Mouse (Mus musculus) kidney, embryonic 14.5 days (tissue): Measurements from ENCODE around the gene Commd6. TPM values are rescaled to one million over a fixed set of nuclear protein-coding genes. Genes with fewer than 3 reads are reported as not detected.
A peak's percentile ranks its signal among the peaks of the same experiment; 100 is the strongest.

Experiments used
- ATAC-seq: fragments of 200-750 bp; cut with Nextera tagmentation; 2 replicates; pipeline ENCODE4 v1.8.0; 2017; ENCODE audit warnings: moderate number of reproducible peaks, mild to moderate bottlenecking, moderate TSS enrichment, moderate library complexity; ENCODE audit not compliant: low FRiP score, low TSS enrichment
- H3K27ac ChIP-seq: fragments of 300-500 bp; sonication (generic); 2 replicates; pipeline ENCODE4 v1.5.1; 2014; ENCODE audit warnings: low read depth, mild to moderate bottlenecking, low read length, moderate library complexity, mixed read lengths
- H3K27me3 ChIP-seq: fragments of 300-500 bp; sonication (generic); 2 replicates; pipeline ENCODE4 v1.6.1; 2014; ENCODE audit warnings: mild to moderate bottlenecking, low read length; ENCODE audit not compliant: control insufficient read depth, insufficient read depth
- H3K36me3 ChIP-seq: fragments of 300-500 bp; sonication (generic); 2 replicates; pipeline ENCODE4 v1.6.1; 2014; ENCODE audit warnings: low read length, mixed read lengths; ENCODE audit not compliant: control insufficient read depth, insufficient read depth
- H3K4me1 ChIP-seq: fragments of 300-500 bp; sonication (generic); 2 replicates; pipeline ENCODE4 v1.6.1; 2014; ENCODE audit warnings: low read length, mixed read lengths; ENCODE audit not compliant: control insufficient read depth, insufficient read depth
- H3K4me2 ChIP-seq: fragments of 300-500 bp; sonication (generic); replicated peaks from 2 replicates; pipeline ENCODE4 v1.6.1; 2014; ENCODE audit warnings: low read depth, mild to moderate bottlenecking, low read length
- H3K4me3 ChIP-seq: fragments of 300-500 bp; sonication (generic); 2 replicates; pipeline ENCODE4 v1.5.1; 2014; ENCODE audit warnings: mild to moderate bottlenecking, low read length
- H3K9ac ChIP-seq: fragments of 300-500 bp; sonication (generic); 2 replicates; pipeline ENCODE4 v1.6.1; 2014; ENCODE audit warnings: low read depth, mild to moderate bottlenecking, low read length, moderate library complexity
- H3K9me3 ChIP-seq: fragments of 300-500 bp; sonication (generic); 2 replicates; pipeline ENCODE4 v1.6.1; 2016; ENCODE audit warnings: low read length; ENCODE audit not compliant: control insufficient read depth
- WGBS: fragments of 180-500 bp; shearing (Covaris S2); extraction: QIAGEN DNeasy Blood & Tissue Kit; methylation state at CpG from one replicate; pipeline ENCODE4 v1.1.7; 2014; 5-methylcytosine and 5-hydroxymethylcytosine counted together
- polyA plus RNA-seq: library from polyadenylated mRNA; unstranded; fragments of >200 nt; fragmentation: Nextera tagmentation; extraction: Ambion mirVana; gene quantifications from 2 replicates; pipeline ENCODE4 v1.2.1, GENCODE M21; 2014

The Commd6 gene
- polyA plus RNA-seq: 102 and 108 TPM in 2 replicates

GRCm38 (mm10) chr14:101640153-101640843, at the start of gene Commd6:
TSS of gene Commd6 (minus strand) at chr14:101640686.
- peak within 1 kb of the TSS; percentile 83 for H3K27ac ChIP-seq
- no peaks in the 10 kb centered on the region for H3K9me3 ChIP-seq
- peak within 1 kb of the TSS; percentile 84 for H3K4me2 ChIP-seq
- peak; percentile 99 for ATAC-seq
- under 1% methylated on average over 33 of the region's 39 CpGs for WGBS
- peak within 1 kb of the TSS; percentile 71 for H3K4me3 ChIP-seq
- peaks cover 4% of the 10 kb centered on the region; the same call in 1 of the 2 replicates for H3K4me1 ChIP-seq
- H3K36me3 ChIP-seq: no peaks in the 10 kb centered on the region
- no peaks in the 10 kb centered on the region for H3K27me3 ChIP-seq
- peak within 1 kb of the TSS; percentile 73 for H3K9ac ChIP-seq

- Histone ChIP-seq H3K36me3 (peaks cover 16% of the 10 kb centered on the region; the same call in 1 of the 2 replicates), H3K9ac (no peak overlapping the region), H3K4me2 (no peak overlapping the region), H3K27ac (no peak overlapping the region), H3K9me3 (no peaks in the 10 kb centered on the region), H3K4me1 (no peaks in the 10 kb centered on the region), H3K4me3 (no peak overlapping the region), H3K27me3 (no peaks in the 10 kb centered on the region)
- no peak for ATAC-seq
- 94% methylated on average over 2 of the region's 2 CpGs for WGBS
These were observed 47.9 kb upstream of the Commd6 start for GRCm38 (mm10) chr14:101688406-101688805.

GRCm38 (mm10) chr14:101687696-101688095, 47.2 kb upstream of the Commd6 start:
- no peak overlapping the region for H3K9ac ChIP-seq
- no peak overlapping the region for H3K27ac ChIP-seq
- ATAC-seq: no peak
- H3K4me3 ChIP-seq: no peak overlapping the region
- H3K9me3 ChIP-seq: no peaks in the 10 kb centered on the region
- H3K36me3 ChIP-seq: peaks cover 9% of the 10 kb centered on the region; the same call in 1 of the 2 replicates
- no peaks in the 10 kb centered on the region for H3K4me1 ChIP-seq
- no peak overlapping the region for H3K4me2 ChIP-seq
- no peaks in the 10 kb centered on the region for H3K27me3 ChIP-seq
- WGBS: 94% methylated on average over 6 of the region's 6 CpGs

GRCm38 (mm10) chr14:101672226-101672625, 31.7 kb upstream of the Commd6 start:
- whole genome bisulfite sequencing: 84% methylated on average over 1 of the region's 1 CpGs
- peaks cover 25% of the 10 kb centered on the region for H3K36me3 ChIP-seq
- H3K4me3 ChIP-seq: no peak overlapping the region

GRCm38 (mm10) chr14:101668626-101669025, 28.1 kb upstream of the Commd6 start:
- WGBS: 96% methylated on average over 7 of the region's 7 CpGs
- H3K36me3 ChIP-seq: peaks cover 24% of the 10 kb centered on the region
- H3K27ac ChIP-seq: no peak overlapping the region
- H3K4me1 ChIP-seq: no peaks in the 10 kb centered on the region
- H3K9ac ChIP-seq: no peak overlapping the region
- H3K9me3 ChIP-seq: no peaks in the 10 kb centered on the region
- H3K4me2 ChIP-seq: no peak overlapping the region
- no peaks in the 10 kb centered on the region for H3K27me3 ChIP-seq
- ATAC-seq: no peak
- no peak overlapping the region for H3K4me3 ChIP-seq

More at GRCm38 (mm10) chr14:101672226-101672625, 31.7 kb upstream of the Commd6 start:
- Histone ChIP-seq H3K9ac (no peak overlapping the region), H3K27me3 (no peaks in the 10 kb centered on the region), H3K4me1 (no peaks in the 10 kb centered on the region), H3K27ac (no peak overlapping the region), H3K4me2 (no peak overlapping the region), H3K9me3 (no peaks in the 10 kb centered on the region)
- ATAC-seq: no peak

GRCm38 (mm10) chr14:101666536-101666935, 26.1 kb upstream of the Commd6 start:
- Histone ChIP-seq H3K4me3 (no peak overlapping the region), H3K4me2 (no peak overlapping the region), H3K4me1 (no peaks in the 10 kb centered on the region), H3K9ac (no peak overlapping the region), H3K27ac (no peak overlapping the region), H3K36me3 (peaks cover 24% of the 10 kb centered on the region), H3K27me3 (no peaks in the 10 kb centered on the region), H3K9me3 (no peaks in the 10 kb centered on the region)
- ATAC-seq: no peak
- 86% methylated on average over 5 of the region's 5 CpGs for WGBS

- no peaks in the 10 kb centered on the region for H3K27me3 ChIP-seq
- H3K4me1 ChIP-seq: no peaks in the 10 kb centered on the region
- H3K4me2 ChIP-seq: no peak overlapping the region
- H3K4me3 ChIP-seq: no peak overlapping the region
- ATAC-seq: no peak
- no peak overlapping the region for H3K27ac ChIP-seq
- 94% methylated on average over 7 of the region's 7 CpGs for WGBS
- peaks cover 24% of the 10 kb centered on the region for H3K36me3 ChIP-seq
- no peaks in the 10 kb centered on the region for H3K9me3 ChIP-seq
- no peak overlapping the region for H3K9ac ChIP-seq
These were observed 25.6 kb upstream of the Commd6 start for GRCm38 (mm10) chr14:101666056-101666455.

GRCm38 (mm10) chr14:101664274-101664673, 23.8 kb upstream of the Commd6 start:
- ATAC-seq: no peak
- Histone ChIP-seq H3K27me3 (no peaks in the 10 kb centered on the region), H3K9me3 (no peaks in the 10 kb centered on the region), H3K4me2 (no peak overlapping the region), H3K27ac (no peak overlapping the region), H3K9ac (no peak overlapping the region), H3K4me3 (no peak overlapping the region), H3K4me1 (no peaks in the 10 kb centered on the region), H3K36me3 (peaks cover 18% of the 10 kb centered on the region)
- 92% methylated on average over 3 of the region's 3 CpGs for WGBS

GRCm38 (mm10) chr14:101661654-101662412, 21.3 kb upstream of the Commd6 start:
- H3K36me3 ChIP-seq: peaks cover 5% of the 10 kb centered on the region; the same call in 1 of the 2 replicates
- no peak overlapping the region for H3K4me2 ChIP-seq
- H3K27me3 ChIP-seq: no peaks in the 10 kb centered on the region
- H3K9ac ChIP-seq: no peak overlapping the region
- H3K4me3 ChIP-seq: no peak overlapping the region
- no peak for ATAC-seq
- H3K4me1 ChIP-seq: no peaks in the 10 kb centered on the region
- no peaks in the 10 kb centered on the region for H3K9me3 ChIP-seq
- no peak overlapping the region for H3K27ac ChIP-seq
- 62% methylated on average over 3 of the region's 3 CpGs for WGBS
